Mouse (Mus musculus) kidney, embryonic 15.5 days (tissue): ENCODE measurements at regions not wholly inside any gene's neighbourhood (a gene's known extent, or its start where the extent isn't known, plus 50 kb on each side); places are given as distances from the start of the nearest gene placed in this dataset.

Experiments
- ATAC-seq: fragments of 200-750 bp; cut with Nextera tagmentation; replicated peaks from 2 replicates; pipeline ENCODE4 v1.8.0; 2017; ENCODE audit warnings: moderate TSS enrichment; ENCODE audit not compliant: low FRiP score
- H3K27ac ChIP-seq: fragments of 300-500 bp; sonication (generic); 2 replicates; pipeline ENCODE4 v1.5.1; 2015; ENCODE audit warnings: mild to moderate bottlenecking, inconsistent platforms
- H3K27me3 ChIP-seq: fragments of 300-500 bp; sonication (generic); 2 replicates; pipeline ENCODE4 v1.6.1; 2015; ENCODE audit warnings: inconsistent platforms
- H3K36me3 ChIP-seq: fragments of 300-500 bp; sonication (generic); 2 replicates; pipeline ENCODE4 v1.6.1; 2015; ENCODE audit warnings: inconsistent platforms
- H3K4me1 ChIP-seq: fragments of 300-500 bp; sonication (generic); 2 replicates; pipeline ENCODE4 v1.6.1; 2015; ENCODE audit warnings: inconsistent platforms
- H3K4me2 ChIP-seq: fragments of 300-500 bp; sonication (generic); 2 replicates; pipeline ENCODE4 v1.6.1; 2015; ENCODE audit warnings: moderate library complexity, mild to moderate bottlenecking, inconsistent platforms
- H3K4me3 ChIP-seq: fragments of 300-500 bp; sonication (generic); replicated peaks from 2 replicates; pipeline ENCODE4 v1.5.1; 2015; ENCODE audit warnings: mild to moderate bottlenecking, inconsistent platforms
- H3K9ac ChIP-seq: fragments of 300-500 bp; sonication (generic); 2 replicates; pipeline ENCODE4 v1.6.1; 2015; ENCODE audit warnings: mild to moderate bottlenecking, inconsistent platforms
- H3K9me3 ChIP-seq: fragments of 300-500 bp; sonication (generic); replicated peaks from 2 replicates; pipeline ENCODE4 v1.6.1; 2016; ENCODE audit warnings: inconsistent platforms
- WGBS: fragments of 180-500 bp; shearing (Covaris S2); methylation state at CpG from one replicate; pipeline ENCODE4 v1.1.7; 2015; ENCODE audit warnings: mixed read lengths; 5-methylcytosine and 5-hydroxymethylcytosine counted together

DNA sequence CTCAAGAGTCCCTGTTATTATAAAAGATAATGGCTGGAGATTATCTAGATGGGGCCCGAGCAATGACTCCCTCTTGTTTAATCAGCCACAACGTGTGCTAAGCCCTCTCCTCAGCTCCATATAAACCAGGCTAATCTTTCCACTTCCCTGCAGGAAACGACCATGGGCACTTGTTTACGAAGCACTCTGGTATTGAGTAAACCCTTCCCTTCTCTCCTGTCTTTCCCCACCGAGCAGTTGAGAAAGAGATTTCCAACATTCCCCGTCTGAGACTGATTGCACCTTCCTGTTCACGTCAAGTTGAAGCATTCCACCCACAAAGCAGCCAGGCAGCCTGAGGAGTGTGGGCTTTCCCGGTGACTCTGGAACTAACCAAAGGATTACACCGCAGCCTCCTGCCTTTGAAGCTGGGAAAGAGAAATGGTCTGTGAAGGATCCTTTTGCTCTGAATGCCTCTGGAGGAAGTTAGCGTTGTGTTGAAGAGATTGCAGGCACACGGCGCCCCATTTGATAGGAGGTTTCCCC, 287.8 kb downstream of the Epha4 start:
- Histone ChIP-seq H3K4me2 (peak overlapping the region; percentile 9; the same call in 1 of the 2 replicates), H3K9me3 (no peaks in the 10 kb centered on the region), H3K4me1 (peaks cover 17% of the 10 kb centered on the region), H3K27ac (0 out of 2 replicates have a peak overlapping the region, but pooled peaks have one; percentile 33), H3K9ac (no peak overlapping the region), H3K4me3 (no peak overlapping the region), H3K36me3 (no peaks in the 10 kb centered on the region), H3K27me3 (no peaks in the 10 kb centered on the region)
- 0 out of 2 replicates have a peak, but pooled peaks have one; percentile 15 for ATAC-seq
- WGBS: 8% methylated on average over 12 of the region's 12 CpGs

DNA sequence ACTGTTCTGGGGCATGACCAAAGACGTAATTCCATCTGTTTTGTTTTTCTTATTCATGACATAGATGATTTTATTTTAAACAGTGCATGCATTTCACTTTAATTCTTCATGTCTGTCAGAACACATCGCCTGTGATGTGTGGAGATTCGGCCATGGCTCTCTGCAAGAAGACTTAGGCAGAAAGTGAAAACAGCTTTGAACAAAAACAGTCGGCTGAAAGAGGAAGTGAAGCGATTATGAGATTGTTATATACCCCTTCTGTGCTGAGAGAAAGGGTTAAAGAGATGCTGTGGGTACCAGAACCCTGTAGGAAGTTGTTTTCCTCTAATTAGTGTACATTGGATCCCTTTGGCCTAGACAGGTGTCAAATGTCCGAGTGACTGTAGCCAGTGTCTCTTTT, 287.1 kb downstream of the Epha4 start:
- 54% methylated on average over 6 of the region's 6 CpGs for WGBS
- Histone ChIP-seq H3K4me1 (peaks cover 17% of the 10 kb centered on the region), H3K4me3 (no peak overlapping the region), H3K9ac (no peak overlapping the region), H3K36me3 (no peaks in the 10 kb centered on the region), H3K4me2 (no peak overlapping the region), H3K27me3 (no peaks in the 10 kb centered on the region), H3K27ac (no peak overlapping the region), H3K9me3 (no peaks in the 10 kb centered on the region)
- ATAC-seq: no peak

DNA sequence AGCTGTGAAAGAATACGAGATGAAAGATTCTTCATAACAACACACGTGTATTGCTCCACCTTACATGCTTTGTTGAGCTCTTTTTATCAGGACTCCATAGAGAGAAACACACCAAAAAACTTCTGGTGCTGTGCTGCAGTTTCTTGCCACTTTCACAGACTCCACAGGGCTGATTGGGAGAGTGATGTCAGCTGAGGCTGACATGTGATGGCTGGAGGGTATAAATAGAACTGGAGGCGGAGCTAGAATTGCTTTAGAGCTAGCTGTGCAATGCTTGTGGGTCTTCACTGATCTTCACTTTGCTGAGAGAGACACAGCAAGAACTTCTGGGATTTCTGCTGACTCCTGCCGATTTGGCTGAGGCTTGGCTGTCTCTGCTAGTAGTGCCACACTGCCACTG, 285.3 kb downstream of the Epha4 start:
- 87% methylated on average over 4 of the region's 4 CpGs for WGBS
- Histone ChIP-seq H3K9ac (no peak overlapping the region), H3K27ac (no peak overlapping the region), H3K4me2 (no peak overlapping the region), H3K27me3 (no peaks in the 10 kb centered on the region), H3K9me3 (no peaks in the 10 kb centered on the region), H3K4me3 (no peak overlapping the region), H3K4me1 (peaks cover 17% of the 10 kb centered on the region), H3K36me3 (no peaks in the 10 kb centered on the region)
- no peak for ATAC-seq

DNA sequence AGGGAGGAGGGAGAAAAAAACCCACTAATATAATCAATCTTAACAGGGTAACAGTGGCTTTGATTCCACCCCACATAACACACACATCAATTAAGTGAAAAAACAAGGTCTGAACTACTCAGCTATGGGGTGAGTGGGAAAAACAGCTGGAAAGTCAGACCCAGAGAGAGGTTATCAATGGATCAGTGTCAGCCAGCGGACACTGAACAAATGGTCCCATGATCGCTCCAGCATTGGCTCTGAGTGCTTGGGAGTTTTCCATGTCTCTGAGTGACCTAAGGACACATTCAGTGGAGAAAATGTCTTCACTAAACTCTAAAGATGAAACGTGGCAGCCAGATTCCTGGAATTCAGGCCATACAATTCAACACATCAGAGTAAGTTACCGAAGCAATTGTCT, 281.9 kb downstream of the Epha4 start:
- peaks cover 2% of the 10 kb centered on the region; the same call in 1 of the 2 replicates for H3K4me1 ChIP-seq
- no peaks in the 10 kb centered on the region for H3K27me3 ChIP-seq
- no peak overlapping the region for H3K27ac ChIP-seq
- no peak overlapping the region for H3K4me2 ChIP-seq
- 50% methylated on average over 4 of the region's 4 CpGs for WGBS
- no peaks in the 10 kb centered on the region for H3K36me3 ChIP-seq
- no peak overlapping the region for H3K4me3 ChIP-seq
- no peak overlapping the region for H3K9ac ChIP-seq
- no peaks in the 10 kb centered on the region for H3K9me3 ChIP-seq
- no peak for ATAC-seq

DNA sequence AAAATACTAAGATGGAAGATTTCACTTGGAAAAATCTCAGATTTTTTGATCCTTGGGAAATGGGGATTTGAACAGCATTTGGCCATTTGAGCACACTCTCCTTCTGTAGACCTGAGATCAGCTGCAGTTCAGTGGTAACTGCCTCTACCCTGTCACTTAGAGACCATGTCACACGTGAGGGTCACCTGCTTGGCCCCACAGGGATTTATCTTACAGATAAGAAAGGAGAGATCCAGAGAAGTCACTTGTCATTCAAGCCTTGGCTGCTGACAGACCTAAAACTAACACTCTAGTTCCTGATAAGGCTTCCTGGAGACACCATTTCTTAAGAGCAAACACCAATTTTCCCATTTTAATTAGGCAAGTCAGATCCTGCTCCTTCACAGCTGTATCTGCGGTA, 270.2 kb downstream of the Epha4 start:
- Histone ChIP-seq H3K9me3 (no peaks in the 10 kb centered on the region), H3K27ac (no peak overlapping the region), H3K9ac (no peak overlapping the region), H3K4me1 (no peaks in the 10 kb centered on the region), H3K36me3 (no peaks in the 10 kb centered on the region), H3K4me2 (no peak overlapping the region), H3K4me3 (no peak overlapping the region), H3K27me3 (no peaks in the 10 kb centered on the region)
- 35% methylated on average over 2 of the region's 2 CpGs for WGBS
- no peak for ATAC-seq

DNA sequence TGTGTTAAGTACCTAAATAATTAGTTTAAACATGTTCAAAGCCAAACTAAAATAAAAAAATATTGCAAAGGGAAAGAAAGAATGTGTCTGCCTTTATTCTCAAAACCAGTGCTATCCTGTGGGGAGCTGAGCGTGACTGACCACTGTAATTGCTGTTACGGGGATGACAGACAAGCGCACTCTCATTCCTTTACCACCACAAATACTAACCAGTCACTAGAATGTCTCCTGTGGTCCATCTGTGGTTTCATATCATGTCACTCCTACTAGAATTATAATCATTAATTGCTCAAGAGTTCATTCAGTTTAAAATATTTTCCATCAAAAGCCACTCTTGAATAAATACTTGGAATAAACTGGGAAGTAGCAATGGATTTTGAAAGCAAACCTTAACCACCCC, 268.8 kb downstream of the Epha4 start:
- Histone ChIP-seq H3K27ac (no peak overlapping the region), H3K4me1 (no peaks in the 10 kb centered on the region), H3K9ac (no peak overlapping the region), H3K9me3 (no peaks in the 10 kb centered on the region), H3K27me3 (no peaks in the 10 kb centered on the region), H3K36me3 (no peaks in the 10 kb centered on the region), H3K4me3 (no peak overlapping the region), H3K4me2 (no peak overlapping the region)
- no peak for ATAC-seq
- 79% methylated on average over 3 of the region's 3 CpGs for WGBS

DNA sequence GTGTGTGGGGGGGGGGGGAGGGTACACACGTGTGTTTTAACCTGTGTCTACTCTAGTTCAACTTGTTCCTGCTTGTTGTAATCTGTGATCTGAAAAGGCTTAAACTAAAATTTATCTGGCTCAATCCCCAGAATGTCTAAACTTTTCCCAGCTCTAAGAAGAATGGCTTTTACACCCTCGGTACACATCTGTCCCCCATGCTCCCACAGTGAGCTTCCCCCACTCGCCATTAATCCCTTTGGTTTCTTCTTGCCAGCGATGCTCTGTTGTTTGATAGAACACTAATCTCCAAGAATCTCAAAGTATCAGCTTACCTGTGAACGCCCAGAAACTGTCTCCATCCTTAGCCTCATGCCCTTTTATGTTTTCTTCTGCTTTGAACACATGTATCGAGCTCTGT, 260.6 kb downstream of the Epha4 start:
- H3K4me3 ChIP-seq: no peak overlapping the region
- H3K9ac ChIP-seq: no peak overlapping the region
- H3K4me1 ChIP-seq: peaks cover 13% of the 10 kb centered on the region; the same call in 1 of the 2 replicates
- H3K27me3 ChIP-seq: no peaks in the 10 kb centered on the region
- H3K36me3 ChIP-seq: no peaks in the 10 kb centered on the region
- no peak overlapping the region for H3K4me2 ChIP-seq
- 65% methylated on average over 6 of the region's 6 CpGs for WGBS
- no peaks in the 10 kb centered on the region for H3K9me3 ChIP-seq
- ATAC-seq: no peak
- H3K27ac ChIP-seq: no peak overlapping the region

DNA sequence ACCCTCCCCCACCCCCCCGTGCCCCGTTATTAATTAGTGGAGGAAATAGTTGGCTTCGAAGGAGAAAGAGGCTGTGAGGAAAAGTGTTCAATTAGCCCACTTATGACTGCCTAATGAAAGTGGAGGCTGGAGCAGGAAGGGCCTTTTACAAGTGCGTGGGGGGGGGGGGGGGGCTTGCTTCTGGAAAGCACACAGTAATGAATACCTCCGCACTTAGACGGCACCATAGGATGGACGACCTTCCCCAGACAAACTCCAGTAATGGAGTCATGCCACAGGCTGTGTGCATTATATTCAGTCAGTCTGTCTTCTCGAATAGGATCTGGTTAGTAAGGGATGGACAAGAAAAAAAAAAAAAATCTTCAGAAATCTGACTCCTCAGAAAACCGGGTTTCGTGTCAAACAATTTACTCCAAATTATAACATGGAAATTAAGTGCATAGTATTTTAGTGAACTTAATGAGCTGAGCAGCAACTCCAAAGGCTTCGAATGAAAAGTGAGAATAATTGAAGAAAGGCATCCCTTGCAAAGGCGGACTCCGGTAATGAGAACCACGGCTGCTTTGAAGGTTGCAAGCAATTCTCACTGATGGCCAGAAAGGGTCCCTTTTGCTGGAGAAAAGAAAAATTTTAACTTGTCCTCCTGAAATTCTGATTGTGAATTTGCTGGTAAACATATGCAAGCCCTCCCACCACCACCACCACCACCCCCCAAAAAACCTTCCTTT, 258.6 kb downstream of the Epha4 start:
- Histone ChIP-seq H3K9me3 (no peaks in the 10 kb centered on the region), H3K4me2 (no peak overlapping the region), H3K27me3 (no peaks in the 10 kb centered on the region), H3K4me1 (peaks cover 13% of the 10 kb centered on the region; the same call in 1 of the 2 replicates), H3K4me3 (no peak overlapping the region), H3K36me3 (no peaks in the 10 kb centered on the region), H3K9ac (no peak overlapping the region), H3K27ac (no peak overlapping the region)
- 42% methylated on average over 14 of the region's 14 CpGs for WGBS
- ATAC-seq: 0 out of 2 replicates have a peak, but pooled peaks have one; percentile 33

DNA sequence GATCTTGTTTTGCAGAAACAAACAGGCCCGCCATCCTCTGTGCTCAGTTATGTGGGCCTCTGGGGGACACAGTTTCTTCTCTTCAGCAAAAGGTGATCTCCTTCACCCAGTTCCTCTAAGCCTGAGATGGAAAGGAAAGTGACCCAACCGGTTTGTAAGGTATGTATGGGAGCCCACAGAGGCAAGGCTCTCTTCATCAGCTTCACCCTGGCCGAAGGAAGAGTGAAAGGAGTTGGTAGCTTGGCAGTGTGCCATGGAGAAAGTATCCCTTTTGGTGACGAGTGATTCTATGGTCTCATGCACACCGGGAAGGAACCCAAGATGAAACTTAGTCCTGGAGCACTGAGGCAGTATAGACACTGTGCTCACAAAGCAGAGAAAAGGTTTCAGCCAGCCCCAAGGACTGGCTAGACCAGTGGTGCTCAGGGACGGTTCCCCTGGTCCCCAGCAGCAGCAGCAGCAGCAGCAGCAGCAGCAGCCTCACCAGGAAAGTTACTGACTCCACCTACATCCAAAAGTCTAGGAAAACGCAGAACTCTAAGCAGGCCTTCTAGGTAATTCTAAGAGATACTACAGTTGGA, 256.1 kb downstream of the Epha4 start:
- Histone ChIP-seq H3K9me3 (no peaks in the 10 kb centered on the region), H3K27me3 (no peaks in the 10 kb centered on the region), H3K9ac (no peak overlapping the region), H3K27ac (peak overlapping the region; percentile 54; the same call in 1 of the 2 replicates), H3K4me1 (peaks cover 13% of the 10 kb centered on the region; the same call in 1 of the 2 replicates), H3K36me3 (no peaks in the 10 kb centered on the region), H3K4me2 (no peak overlapping the region), H3K4me3 (no peak overlapping the region)
- ATAC-seq: 0 out of 2 replicates have a peak, but pooled peaks have one; percentile 54
- WGBS: 50% methylated on average over 7 of the region's 7 CpGs

DNA sequence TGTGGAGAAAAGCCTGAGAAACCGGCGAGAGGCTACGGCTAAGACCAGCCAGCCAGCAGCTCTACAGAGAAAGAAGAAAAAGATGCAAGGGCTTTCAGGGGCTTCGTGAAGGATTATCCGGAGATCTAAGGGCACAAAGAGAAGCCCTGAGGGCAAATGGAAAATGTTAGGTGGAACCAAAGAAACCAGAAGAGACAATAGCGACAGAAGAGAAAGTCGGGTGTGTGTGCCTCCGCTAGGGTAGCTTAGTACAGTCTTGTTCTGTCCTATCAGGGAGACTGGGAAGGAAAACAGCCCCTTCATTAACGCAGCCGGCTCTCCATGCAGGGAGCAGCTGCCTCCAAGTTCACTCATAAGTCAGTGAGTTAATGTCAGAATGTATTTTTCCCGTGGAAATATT, 255.1 kb downstream of the Epha4 start:
- no peak overlapping the region for H3K4me2 ChIP-seq

DNA sequence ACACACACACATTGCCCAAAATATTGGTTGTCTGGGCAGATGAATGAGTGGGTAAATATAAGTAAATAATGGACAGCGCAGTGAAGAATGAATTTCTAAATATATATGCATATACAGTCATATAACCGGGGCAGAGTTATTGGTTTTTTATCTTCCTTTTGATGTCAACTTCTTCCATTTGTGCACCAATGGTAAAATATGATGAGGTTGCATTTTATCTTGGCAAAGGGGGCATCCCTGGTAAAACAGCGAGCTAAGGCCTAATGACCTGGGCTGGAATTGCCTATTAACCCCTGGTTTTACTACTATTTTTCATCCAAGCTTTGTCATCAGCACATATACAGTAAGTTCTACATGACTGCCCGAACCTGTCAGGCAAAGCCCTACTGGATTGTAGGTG, 253.2 kb downstream of the Epha4 start:
- no peaks in the 10 kb centered on the region for H3K27me3 ChIP-seq
- no peak for ATAC-seq
- H3K4me2 ChIP-seq: no peak overlapping the region
- no peak overlapping the region for H3K4me3 ChIP-seq
- 89% methylated on average over 4 of the region's 4 CpGs for WGBS
- no peak overlapping the region for H3K27ac ChIP-seq
- H3K9me3 ChIP-seq: no peaks in the 10 kb centered on the region
- H3K36me3 ChIP-seq: no peaks in the 10 kb centered on the region
- no peak overlapping the region for H3K9ac ChIP-seq
- peaks cover 24% of the 10 kb centered on the region; the same call in 1 of the 2 replicates for H3K4me1 ChIP-seq

More for the DNA sequence above, 255.1 kb downstream of the Epha4 start:
- no peak overlapping the region for H3K9ac ChIP-seq
- H3K27me3 ChIP-seq: no peaks in the 10 kb centered on the region
- WGBS: 70% methylated on average over 11 of the region's 11 CpGs
- H3K36me3 ChIP-seq: no peaks in the 10 kb centered on the region
- H3K27ac ChIP-seq: no peak overlapping the region
- H3K4me1 ChIP-seq: peaks cover 13% of the 10 kb centered on the region; the same call in 1 of the 2 replicates
- H3K4me3 ChIP-seq: no peak overlapping the region
- ATAC-seq: no peak
- no peaks in the 10 kb centered on the region for H3K9me3 ChIP-seq

DNA sequence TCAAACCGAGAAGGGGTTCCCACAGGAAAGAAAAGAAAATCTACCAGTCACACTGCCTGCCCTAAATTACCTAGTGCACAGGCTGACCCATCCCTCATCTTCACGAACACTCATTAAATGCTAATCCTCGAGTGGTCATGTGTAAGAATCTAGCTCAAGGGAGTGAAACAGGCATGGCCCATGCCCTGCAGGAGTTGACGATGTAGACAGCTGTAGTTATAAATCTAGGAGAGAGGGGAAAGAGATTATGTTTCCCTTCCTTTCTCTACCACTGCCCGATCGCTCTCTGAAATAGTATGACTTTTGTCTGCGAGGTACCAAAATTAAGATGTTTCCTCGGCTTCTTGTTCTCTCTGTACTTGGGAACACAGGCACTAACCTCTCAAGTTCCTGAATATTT, 249.2 kb downstream of the Epha4 start:
- Histone ChIP-seq H3K4me3 (no peak overlapping the region), H3K9me3 (no peaks in the 10 kb centered on the region), H3K27me3 (no peaks in the 10 kb centered on the region), H3K27ac (no peak overlapping the region), H3K4me1 (peaks cover 26% of the 10 kb centered on the region), H3K9ac (no peak overlapping the region), H3K36me3 (no peaks in the 10 kb centered on the region), H3K4me2 (0 out of 2 replicates have a peak overlapping the region, but pooled peaks have one; percentile 7)
- ATAC-seq: no peak
- WGBS: 18% methylated on average over 8 of the region's 8 CpGs
